Mouse (Mus musculus) embryo, embryonic 9.5 days (tissue): ENCODE measurements at regions not wholly inside any gene's neighbourhood (a gene's known extent, or its start where the extent isn't known, plus 50 kb on each side); places are given as distances from the start of the nearest gene placed in this dataset.
A peak's percentile ranks its signal among the peaks of the same experiment; 100 is the strongest.
"Not testable (repeated sequence)": the region's sequence is repeated elsewhere in the genome, so short reads cannot be mapped to it uniquely, and the experiment has no call there.

Experiments
- DNase-seq: peaks from one replicate; pipeline ENCODE4 v3.0.0-alpha.2; 2017; ENCODE audit errors: extremely low spot score

GRCm38 (mm10) chr10:96188168-96188567 is 51.8 kb downstream of the Gm5426 start:
- no peak for DNase-seq

DNA sequence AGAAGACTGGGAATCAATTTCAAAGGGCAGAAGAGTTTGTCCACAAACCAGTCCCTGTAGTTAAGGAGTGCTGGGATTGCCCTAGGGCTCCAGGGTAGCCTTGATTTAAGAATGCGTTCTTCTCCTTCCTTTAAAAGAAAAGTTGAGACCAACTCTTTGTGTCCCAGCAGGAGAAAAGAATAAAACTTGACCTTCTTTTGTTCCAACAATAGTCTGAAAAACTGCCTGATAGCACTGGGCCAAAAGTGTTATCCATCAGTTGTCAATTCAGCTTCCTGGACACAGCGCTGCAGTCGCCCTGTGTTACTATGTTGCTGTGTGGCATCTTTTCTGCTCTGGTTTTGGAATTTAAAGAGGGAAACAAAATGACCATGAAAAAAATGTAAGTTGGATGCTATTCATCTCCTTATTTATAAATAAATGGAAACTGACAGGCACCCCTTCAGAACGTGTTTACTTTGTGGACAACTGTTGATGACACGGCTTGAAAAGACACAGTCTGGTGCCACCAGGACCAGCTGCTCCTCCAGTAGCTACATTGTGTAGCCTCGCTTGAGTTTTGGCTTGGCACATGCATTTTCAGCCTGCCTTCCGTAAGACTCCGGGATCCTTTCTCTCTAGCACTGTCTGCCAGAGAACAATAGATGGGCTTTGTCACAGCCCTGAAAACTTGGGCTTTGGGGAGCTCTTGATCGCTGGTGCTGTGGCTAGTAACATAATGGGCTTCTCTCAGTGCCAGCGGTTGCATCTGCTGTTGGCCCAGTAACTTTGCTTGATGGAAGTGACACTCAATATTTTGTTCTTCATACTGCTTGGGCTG is 54.0 kb downstream of the Gm5426 start:
- DNase-seq: no peak

DNA sequence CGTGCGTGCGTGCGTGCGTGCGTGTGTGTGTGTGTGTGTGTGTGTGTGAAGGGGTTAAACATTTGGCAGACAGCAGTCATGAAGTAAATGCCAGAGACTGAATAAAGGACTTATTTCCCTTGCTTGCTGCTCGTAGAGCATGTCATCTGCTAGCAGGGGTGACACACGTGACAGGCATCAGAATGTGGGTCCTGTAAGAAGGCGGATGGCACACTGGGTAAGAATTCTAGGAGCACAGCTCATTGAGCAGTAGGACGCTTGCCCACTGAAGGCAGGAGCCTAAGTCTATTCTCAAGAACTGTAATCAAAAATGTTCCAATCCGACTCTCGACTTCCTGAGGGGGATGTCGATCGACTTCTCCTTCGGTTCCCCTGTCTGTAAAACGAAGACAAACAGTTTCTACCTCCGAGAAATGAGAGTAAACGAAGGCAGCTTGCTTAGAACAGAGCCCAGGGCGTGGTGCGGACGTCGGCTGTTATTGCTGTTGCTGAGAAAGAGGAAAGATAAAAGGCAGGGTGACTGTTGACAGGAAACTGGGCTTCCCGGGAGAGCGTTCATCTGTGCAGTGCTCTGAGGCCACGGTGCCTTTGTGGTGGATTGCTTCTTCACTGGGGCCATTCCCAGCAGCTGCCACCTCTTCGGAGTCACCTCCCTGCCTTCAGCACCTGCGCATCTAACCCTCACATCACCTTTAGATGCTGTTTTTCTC is 64.7 kb downstream of the Gm5426 start:
- DNase-seq: no peak

DNA sequence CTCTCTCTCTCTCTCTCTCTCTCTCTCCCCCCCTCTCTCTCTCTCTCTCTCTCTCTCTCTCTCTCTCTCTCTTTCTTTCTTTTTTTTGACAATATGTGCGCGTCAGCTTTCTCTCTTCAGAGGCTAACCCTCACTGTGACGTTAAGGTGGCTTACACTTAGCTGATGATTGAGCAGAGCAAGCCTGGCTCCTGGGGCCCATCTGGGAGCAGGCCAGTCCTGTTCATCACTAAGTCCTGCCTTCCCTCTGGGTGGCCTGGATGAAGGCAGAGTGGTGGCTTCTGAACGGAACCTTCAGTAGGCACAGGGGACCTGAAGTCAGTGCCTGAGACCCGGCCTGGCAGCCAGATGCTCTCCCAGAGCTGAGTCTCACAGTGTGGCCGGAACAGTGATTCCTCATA is 65.5 kb downstream of the Gm5426 start:
- no peak for DNase-seq

GRCm38 (mm10) chr10:96202871-96203270 is 66.5 kb downstream of the Gm5426 start:
- DNase-seq: no peak

DNA sequence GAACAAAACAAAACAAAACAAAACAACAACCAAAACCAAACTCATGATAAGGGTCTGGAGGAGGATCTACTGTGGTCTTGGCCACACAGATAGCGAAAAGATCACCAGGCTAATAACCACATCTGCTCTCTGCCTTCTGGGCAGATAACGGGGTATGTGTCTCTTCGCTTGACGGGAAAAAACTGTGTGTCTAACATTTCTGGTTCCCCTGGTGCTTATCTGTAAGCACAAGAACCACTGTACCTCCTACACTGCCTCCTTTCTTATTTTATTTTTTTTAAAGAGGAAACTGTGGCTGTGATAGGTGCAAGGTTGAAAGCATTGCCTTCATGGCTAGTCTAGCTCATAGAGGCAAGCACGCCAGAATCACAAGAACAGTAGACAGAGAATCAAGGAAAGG is 67.8 kb downstream of the Gm5426 start:
- DNase-seq: no peak

DNA sequence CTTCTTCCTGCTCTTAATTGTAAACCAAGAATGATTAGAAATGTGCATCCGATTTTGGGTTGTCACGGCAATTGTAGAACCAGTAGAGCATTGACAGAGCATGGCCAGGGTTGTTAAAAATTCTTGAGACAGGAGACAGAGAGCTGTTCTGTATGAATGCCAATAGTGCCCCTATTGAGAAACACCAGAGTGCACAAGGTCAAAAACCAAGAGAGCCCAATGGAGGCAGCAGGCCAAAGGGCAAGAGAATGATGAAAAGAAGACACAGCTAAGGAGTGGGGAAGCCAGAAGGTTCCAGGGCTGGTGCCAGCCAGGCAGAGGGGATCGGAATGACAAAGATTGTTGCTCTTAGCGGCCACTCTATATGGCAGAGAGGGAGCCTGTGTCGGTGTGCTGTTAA is 72.8 kb downstream of the Gm5426 start:
- DNase-seq: no peak

DNA sequence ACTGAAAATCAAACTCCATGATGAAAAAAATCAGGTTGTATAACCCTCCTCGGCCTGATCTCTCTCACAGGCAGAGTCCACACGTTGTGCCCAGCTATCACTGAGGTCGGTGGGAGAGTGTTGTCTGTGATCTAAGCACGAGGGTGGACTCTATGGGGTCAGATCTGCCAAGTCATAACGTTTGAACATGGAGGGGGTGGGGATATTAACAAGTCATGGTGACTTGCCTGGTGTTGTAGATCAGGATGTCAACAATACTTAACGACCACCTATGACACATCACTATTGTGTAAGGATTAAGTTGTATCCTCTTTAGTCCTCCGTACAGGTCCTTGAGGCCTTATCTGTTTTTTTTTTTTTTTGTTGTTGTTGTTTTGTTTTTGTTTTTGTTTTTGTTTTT is 74.8 kb downstream of the Gm5426 start:
- no peak for DNase-seq

DNA sequence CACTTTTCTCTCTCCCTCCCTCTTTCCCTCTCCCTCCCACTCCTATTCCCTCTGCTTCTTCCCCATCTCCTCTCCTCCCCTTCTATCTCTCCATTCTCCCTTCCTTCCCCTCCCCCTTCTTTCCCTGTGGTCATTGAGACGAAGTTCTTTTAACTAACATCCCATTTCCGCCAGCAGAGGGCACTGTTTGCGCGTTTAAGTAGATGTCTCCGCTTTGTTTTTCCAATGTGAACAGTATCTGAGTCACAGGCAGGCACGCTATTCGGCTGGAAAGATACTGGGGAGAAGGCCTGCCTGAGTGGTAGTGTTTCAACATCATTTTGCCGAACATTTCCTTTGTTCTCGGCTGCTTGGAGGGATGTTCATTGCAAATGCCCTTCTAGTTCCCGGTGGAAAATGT is 77.5 kb downstream of the Gm5426 start:
- DNase-seq: peak; percentile 88

- no peak for DNase-seq
Observed at GRCm38 (mm10) chr10:96214285-96214684, 77.9 kb downstream of the Gm5426 start.

- no peak for DNase-seq
Observed at GRCm38 (mm10) chr10:96214946-96215345, 78.5 kb downstream of the Gm5426 start.

DNA sequence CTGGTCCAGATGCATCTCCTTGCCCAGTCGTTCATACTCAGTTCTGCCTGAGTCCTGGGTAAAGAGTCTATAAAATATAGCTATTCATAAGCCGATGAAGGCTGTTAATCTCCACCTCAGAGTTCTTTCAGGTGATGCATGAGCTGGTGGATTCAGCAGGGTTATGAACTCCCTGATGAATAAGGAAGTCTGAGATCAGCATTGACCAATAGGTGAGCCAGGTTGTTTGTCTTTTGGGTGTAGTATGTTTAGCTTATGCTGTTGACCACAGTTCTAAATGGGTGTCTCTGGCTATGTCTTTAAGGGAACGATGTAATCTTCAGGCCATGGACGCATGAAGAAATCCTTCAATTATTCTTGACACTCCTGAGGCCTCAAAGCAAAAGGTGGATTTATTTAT is 84.3 kb downstream of the Gm5426 start:
- no peak for DNase-seq

DNA sequence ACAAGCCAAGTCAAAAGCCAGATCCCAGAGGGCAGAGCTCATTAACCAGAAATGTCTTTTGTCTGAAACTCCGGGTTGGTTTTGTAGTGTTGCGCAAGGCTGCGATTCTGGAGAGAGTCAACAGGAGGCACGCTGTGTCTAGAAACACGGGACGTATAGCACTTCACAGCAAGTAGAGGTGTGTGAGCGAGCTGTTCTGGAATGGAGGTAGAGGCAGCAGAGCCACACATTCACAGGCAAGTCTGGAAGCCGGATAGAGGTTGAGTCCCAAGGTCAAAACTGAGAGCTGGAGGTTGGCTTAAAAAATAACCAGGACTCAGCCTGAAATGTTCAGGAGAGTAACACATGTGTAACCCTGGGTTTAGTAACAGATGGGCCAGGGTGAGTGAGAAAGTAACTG is 94.0 kb downstream of the Gm5426 start:
- DNase-seq: no peak

GRCm38 (mm10) chr10:96231309-96231708 is 94.9 kb downstream of the Gm5426 start:
- no peak for DNase-seq

GRCm38 (mm10) chr10:96232889-96233288 is 96.5 kb downstream of the Gm5426 start:
- no peak for DNase-seq

- DNase-seq: peak; percentile 20
Observed at GRCm38 (mm10) chr10:96234564-96235412, 98.4 kb downstream of the Gm5426 start.

DNA sequence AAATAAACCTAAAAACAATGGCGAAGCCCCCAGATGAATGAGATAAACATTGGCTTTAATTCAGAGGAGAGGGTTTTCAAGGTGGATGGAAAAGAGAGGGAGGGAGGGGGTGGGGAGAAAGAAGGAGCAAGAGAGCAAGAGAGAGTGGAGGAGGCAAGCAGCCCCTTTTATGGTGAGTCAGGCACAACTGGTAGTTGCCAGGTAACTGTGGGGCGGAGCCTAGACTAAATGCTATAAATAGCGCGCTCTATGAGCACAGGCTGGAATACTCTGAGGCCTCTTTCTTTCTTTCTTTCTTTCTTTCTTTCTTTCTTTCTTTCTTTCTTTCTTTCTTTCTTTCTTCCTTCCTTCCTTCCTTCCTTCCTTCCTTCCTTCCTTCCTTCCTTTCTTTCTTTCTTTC is 99.6 kb downstream of the Gm5426 start:
- DNase-seq: not testable (repeated sequence)

DNA sequence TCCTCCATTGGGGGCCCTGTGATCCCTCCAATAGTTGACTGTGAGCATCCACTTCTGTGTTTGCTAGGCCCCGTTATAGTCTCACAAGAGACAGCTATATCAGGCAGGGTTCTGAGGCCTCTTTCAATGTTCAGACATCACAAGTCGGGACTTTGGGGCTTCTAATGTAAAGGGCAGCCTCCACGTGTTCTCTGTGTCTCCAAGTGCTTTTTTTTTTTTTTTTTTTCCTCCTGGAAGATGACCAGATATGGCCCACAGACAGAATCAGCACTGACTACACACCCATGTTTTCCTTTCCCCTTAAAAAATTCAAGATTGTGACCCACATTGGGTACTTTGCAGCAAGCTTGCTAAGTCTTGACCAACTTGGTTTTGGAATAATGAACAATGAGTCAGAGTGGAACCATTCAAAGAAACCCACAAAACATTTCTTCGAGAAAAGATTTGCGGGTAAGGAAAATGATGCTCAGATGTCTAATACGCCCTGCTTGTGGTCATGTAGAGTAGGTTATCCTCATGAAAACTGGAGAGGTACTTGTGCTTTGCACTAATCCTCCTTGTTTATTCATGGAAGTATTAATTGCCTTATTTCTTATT is 100.5 kb downstream of the Gm5426 start:
- DNase-seq: no peak

DNA sequence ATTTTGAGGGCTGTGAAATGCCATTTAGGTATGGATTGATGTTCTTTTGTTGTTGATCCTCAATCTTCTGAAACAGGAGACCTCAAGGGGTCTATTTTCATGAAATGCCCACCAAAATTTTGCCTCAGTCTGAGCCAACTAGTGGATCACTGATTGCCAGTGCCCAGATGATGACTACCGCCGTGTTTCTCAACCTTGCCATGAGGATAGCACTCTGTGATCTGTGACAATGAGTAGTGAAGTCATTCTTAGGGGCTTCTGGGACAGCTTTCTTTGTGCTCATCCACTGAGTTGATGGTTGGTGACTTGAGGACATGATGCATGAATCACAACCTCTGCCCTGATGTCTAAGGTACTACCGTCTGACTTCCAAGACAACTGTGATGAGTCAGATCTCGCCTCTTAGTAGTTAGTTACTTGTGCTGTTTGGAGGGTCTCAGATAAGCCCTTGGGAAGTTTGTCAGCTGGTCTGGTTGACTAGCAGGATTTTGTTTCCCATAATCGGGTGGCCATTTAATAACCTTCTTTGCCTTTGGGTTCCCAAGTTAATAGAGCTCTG is 101.2 kb downstream of the Gm5426 start:
- DNase-seq: no peak

GRCm38 (mm10) chr10:96238251-96238650 is 101.8 kb downstream of the Gm5426 start:
- DNase-seq: no peak

DNA sequence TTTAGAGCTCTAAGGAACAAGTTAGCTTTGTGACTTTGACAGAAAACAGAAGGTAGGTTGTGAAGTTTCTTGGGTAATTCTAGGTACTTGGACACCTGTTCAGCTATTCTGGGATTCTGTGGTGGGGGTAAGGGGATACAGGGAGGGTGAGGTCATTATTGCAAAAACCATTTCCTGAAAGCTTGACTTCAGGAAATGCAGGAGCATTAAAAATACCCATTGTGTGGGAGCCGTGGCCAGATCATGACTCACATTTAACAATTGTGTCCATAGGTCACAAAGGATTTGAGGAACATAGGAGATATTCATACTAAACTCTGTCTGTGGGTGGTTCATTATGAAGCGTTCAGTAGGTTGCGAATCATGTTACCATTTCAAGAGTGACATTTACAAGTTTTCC is 102.4 kb downstream of the Gm5426 start:
- no peak for DNase-seq

- no peak for DNase-seq
Observed at GRCm38 (mm10) chr10:96240591-96240990, 104.2 kb downstream of the Gm5426 start.
